Mouse (Mus musculus) kidney, adult 2 months (tissue): ENCODE measurements around the gene Ano1. TPM values are rescaled to one million over a fixed set of nuclear protein-coding genes. Genes with fewer than 3 reads are reported as not detected.
A peak's percentile ranks its signal among the peaks of the same experiment; 100 is the strongest.

Experiments used
- DNase-seq: peaks from one replicate; pipeline ENCODE4 v3.0.0; 2021
- H3K27ac ChIP-seq: fragments of 200-500 bp; 2 replicates; pipeline ENCODE4 v1.5.1; 2012; ENCODE audit warnings: low read depth, low read length, control low read depth, inconsistent platforms; ENCODE audit not compliant: insufficient read depth
- H3K27me3 ChIP-seq: fragments of 200-500 bp; replicated peaks from 2 replicates; pipeline ENCODE4 v1.6.1; 2012; ENCODE audit warnings: mild to moderate bottlenecking, moderate library complexity, low read length, inconsistent platforms; ENCODE audit not compliant: control insufficient read depth, insufficient read depth
- H3K36me3 ChIP-seq: fragments of 200-500 bp; 2 replicates; pipeline ENCODE4 v1.6.1; 2012; ENCODE audit warnings: mild to moderate bottlenecking, moderate library complexity, low read length, inconsistent platforms; ENCODE audit not compliant: control insufficient read depth, insufficient read depth
- H3K4me1 ChIP-seq: fragments of 200-500 bp; 2 replicates; pipeline ENCODE4 v1.6.1; 2011; ENCODE audit warnings: low read length; ENCODE audit not compliant: control insufficient read depth, insufficient read depth
- H3K4me3 ChIP-seq: fragments of 200-500 bp; 2 replicates; pipeline ENCODE4 v1.5.1; 2011; ENCODE audit warnings: mild to moderate bottlenecking, low read depth, low read length, control low read depth; ENCODE audit not compliant: insufficient read depth
- CTCF ChIP-seq: fragments of 200-500 bp; conservative IDR thresholded peaks from 2 replicates; pipeline ENCODE4 v1.5.1; 2011; ENCODE audit warnings: low read depth, mild to moderate bottlenecking, control low read depth, low read length, moderate library complexity, mixed read lengths; ENCODE audit not compliant: insufficient read depth, insufficient read length
- POLR2A ChIP-seq: fragments of 200-500 bp; IDR thresholded peaks from one replicate; pipeline ENCODE4 v1.6.1; 2011; ENCODE audit warnings: low read depth, low read length, control low read depth
- WGBS: fragments of 180-500 bp; shearing (Covaris S2); methylation state at CpG from one replicate; pipeline ENCODE4 v1.1.7; 2018; 5-methylcytosine and 5-hydroxymethylcytosine counted together
- polyA plus RNA-seq: library from polyadenylated mRNA; depleted of rRNA; stranded (reverse); fragments of >200 nt; gene quantifications from 2 replicates; pipeline ENCODE4 v1.2.3, GENCODE M21; 2012; rRNA removed

Ano1 gene
- polyA plus RNA-seq: 10.0 and 14.7 TPM in 2 replicates

DNA sequence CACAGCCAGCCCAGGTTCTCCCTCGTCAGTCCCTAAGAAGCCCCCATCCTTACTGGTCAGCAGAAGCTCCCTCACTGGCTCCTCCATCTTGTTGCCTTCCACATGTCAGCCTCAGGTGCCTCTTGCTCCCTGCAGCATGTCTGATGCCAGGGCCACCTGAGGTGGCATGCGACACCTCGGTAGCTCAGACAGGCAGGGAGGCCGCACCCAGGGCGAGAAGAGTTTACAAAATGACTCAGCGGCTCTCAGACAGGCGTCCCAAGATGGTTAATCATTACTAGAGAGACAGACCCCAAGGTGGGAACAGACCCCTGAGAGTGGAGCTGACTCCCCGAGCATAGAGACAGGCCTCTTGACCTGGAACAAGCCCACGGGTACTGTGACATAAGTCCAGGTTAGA lies at the start of gene Ano1:
TSS of gene Ano1 (minus strand) at position 142 of the 400 bp plus-strand sequence.
- no peak for TF ChIP-seq CTCF
- WGBS: 68% methylated on average over 9 of the region's 9 CpGs
- Histone ChIP-seq H3K4me3 (no peak within 1 kb of the TSS), H3K27ac (no peak within 1 kb of the TSS), H3K4me1 (no peaks in the 10 kb centered on the region), H3K36me3 (no peaks in the 10 kb centered on the region), H3K27me3 (no peaks in the 10 kb centered on the region)
- DNase-seq: no peak

DNA sequence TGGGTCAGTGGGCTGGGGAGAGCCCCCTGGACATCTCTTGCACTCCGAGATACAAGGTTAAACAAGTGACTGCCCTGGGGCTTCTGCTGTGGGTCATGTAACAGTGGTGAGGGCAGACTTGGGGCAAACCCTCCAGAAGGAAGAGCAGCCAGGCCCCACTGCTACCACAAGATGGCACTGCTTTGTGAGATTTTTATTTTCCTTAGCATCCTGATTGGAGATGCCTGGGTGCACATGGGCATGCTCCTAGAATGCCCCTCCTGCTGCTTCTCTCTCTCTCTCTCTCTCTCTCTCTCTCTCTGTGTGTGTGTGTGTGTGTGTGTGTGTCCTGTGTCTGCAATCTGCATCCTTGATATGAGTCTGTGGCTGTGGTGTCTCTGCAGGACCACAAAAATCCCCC lies 46.7 kb upstream of the Ano1 start:
- Histone ChIP-seq H3K27me3 (no peaks in the 10 kb centered on the region), H3K4me1 (no peaks in the 10 kb centered on the region), H3K27ac (no peak overlapping the region), H3K4me3 (no peak overlapping the region), H3K36me3 (no peaks in the 10 kb centered on the region)
- TF ChIP-seq CTCF: peak; percentile 65
- no peak for TF ChIP-seq POLR2A
- WGBS: 40% methylated on average over 1 of the region's 1 CpGs
- DNase-seq: peak; percentile 21

DNA sequence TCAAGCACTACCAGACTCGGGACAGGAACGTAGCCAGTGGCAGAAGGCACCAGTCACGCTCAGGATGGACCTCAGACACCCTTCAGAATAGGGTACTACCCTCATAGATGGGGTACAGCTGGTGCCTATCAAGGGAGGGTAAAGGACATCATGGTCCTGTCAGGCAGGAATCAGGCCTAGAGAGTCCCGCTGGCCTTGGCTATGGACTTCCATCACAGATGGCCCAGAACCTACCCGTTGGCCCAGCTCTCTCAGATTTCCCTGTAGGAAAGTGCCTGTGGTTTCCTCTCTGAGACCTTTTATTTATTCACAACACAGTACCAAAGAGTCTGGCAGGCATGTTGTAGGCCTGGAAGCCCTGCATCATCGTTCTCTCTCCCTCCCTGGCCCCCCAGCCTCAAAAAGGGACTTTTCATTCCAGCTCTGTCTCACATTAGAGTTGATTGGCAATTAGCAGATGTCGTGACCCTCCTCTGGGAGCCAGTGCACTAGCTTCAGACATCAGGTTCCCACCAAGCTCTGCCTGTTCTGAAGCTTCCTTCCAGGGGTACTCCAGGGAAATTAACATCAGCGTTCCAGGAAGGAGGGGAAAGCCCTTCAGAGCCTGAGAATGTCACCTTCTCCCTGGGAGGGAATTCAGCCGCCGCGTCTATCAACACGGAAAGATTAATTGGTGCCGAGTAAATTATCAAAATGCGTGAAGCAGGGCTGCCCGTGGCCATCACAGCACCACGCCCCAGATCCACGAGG lies 45.4 kb upstream of the Ano1 start:
- Histone ChIP-seq H3K27ac (no peak overlapping the region), H3K27me3 (no peaks in the 10 kb centered on the region), H3K36me3 (no peaks in the 10 kb centered on the region), H3K4me1 (no peaks in the 10 kb centered on the region; the same call in 1 of the 2 replicates), H3K4me3 (no peak overlapping the region)
- DNase-seq: no peak
- WGBS: 77% methylated on average over 17 of the region's 17 CpGs
- TF ChIP-seq CTCF (no peak), POLR2A (no peak)

DNA sequence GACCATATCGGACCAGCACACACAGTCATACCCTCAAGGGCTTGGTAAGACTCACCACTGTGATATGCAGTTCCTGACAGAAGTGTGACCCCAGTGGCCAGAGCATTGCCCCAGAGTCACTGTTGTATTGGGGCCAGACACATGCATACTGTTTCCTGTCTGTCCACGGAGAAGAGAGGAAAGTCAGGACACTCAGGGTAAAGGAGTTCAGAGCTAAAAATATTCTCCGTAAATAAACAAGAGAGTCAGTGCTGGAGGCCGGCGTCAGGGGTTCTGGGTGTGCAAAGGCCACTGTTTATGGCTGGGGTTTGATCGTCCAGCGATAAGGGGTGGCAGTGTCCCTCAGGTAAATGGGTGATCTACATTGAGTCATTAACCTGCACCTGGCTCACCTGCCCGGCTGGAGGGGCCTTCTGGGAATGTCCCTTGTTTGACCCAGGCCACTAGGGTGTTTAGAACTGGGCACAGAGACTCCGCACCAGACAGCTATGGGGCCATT lies 44.3 kb upstream of the Ano1 start:
- no peaks in the 10 kb centered on the region; the same call in 1 of the 2 replicates for H3K4me1 ChIP-seq
- H3K36me3 ChIP-seq: no peaks in the 10 kb centered on the region
- H3K27ac ChIP-seq: no peak overlapping the region
- no peaks in the 10 kb centered on the region for H3K27me3 ChIP-seq
- TF ChIP-seq POLR2A (no peak), CTCF (no peak)
- peak; percentile 8 for DNase-seq
- H3K4me3 ChIP-seq: no peak overlapping the region
- 49% methylated on average over 9 of the region's 9 CpGs for WGBS

DNA sequence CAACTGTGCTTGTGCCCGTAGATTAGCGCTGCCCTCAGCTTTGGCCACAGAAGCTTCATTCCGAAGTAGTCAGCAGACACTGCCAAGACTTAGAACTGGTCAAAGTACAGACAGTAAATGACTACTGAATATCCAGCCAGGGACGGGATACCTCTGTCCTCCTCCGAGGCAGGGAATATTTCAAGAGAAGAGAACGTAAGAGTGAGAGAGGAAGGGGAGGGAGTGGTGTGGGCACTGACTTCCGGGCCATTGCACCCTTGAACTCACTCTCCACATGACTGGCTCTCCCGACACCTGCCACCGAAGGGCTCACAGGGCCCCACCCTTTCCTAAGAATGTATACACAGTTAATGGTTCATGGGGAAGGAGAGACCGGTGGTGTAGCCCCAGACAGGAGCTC lies 41.5 kb upstream of the Ano1 start:
- no peak for TF ChIP-seq POLR2A
- TF ChIP-seq CTCF: no peak
- Histone ChIP-seq H3K27me3 (no peaks in the 10 kb centered on the region), H3K4me3 (no peak overlapping the region), H3K4me1 (no peaks in the 10 kb centered on the region; the same call in 1 of the 2 replicates), H3K27ac (no peak overlapping the region), H3K36me3 (no peaks in the 10 kb centered on the region)
- 45% methylated on average over 10 of the region's 10 CpGs for WGBS
- DNase-seq: peak; percentile 85

DNA sequence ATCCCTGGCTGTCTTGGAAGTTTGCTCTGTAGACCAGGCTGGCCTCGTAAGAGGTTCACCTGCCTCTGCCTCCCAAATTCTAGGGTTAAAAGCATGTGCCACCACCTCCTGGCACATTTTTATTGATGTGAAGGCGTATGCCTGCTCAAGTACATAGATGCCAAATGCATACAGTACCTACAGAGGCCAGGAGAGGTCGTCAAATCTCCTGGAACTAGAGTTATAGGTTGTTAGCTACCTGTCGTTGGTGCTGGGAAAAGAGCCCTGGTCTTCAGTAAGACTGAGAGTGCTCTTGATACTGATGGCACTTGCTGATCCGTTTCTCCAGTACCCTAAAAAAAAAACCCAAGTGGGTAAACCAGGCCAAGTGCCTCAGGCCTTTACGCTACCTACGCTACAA lies 39.7 kb upstream of the Ano1 start:
- H3K27ac ChIP-seq: no peak overlapping the region
- H3K27me3 ChIP-seq: no peaks in the 10 kb centered on the region
- TF ChIP-seq POLR2A (no peak), CTCF (no peak)
- no peaks in the 10 kb centered on the region for H3K36me3 ChIP-seq
- H3K4me3 ChIP-seq: no peak overlapping the region
- H3K4me1 ChIP-seq: no peaks in the 10 kb centered on the region; the same call in 1 of the 2 replicates
- DNase-seq: no peak
- 92% methylated on average over 7 of the region's 7 CpGs for WGBS
